Mouse (Mus musculus) midbrain, embryonic 13.5 days (tissue): ENCODE measurements around the gene Tmem128. TPM values are rescaled to one million over a fixed set of nuclear protein-coding genes. Genes with fewer than 3 reads are reported as not detected.

Source experiments
- ATAC-seq: fragments of 200-750 bp; cut with Nextera tagmentation; 2 replicates; pipeline ENCODE4 v1.8.0; 2017; ENCODE audit warnings: mild to moderate bottlenecking, moderate TSS enrichment, moderate library complexity
- H3K27ac ChIP-seq: fragments of 300-500 bp; sonication (generic); 2 replicates; pipeline ENCODE4 v1.5.1; 2015; ENCODE audit warnings: inconsistent platforms, mild to moderate bottlenecking, moderate library complexity
- H3K27me3 ChIP-seq: fragments of 300-500 bp; sonication (generic); 2 replicates; pipeline ENCODE4 v1.6.1; 2015; ENCODE audit warnings: mild to moderate bottlenecking, inconsistent platforms
- H3K36me3 ChIP-seq: fragments of 300-500 bp; sonication (generic); 2 replicates; pipeline ENCODE4 v1.6.1; 2015; ENCODE audit warnings: mild to moderate bottlenecking, inconsistent platforms
- H3K4me1 ChIP-seq: fragments of 300-500 bp; sonication (generic); replicated peaks from 2 replicates; pipeline ENCODE4 v1.6.1; 2015; ENCODE audit warnings: inconsistent platforms
- H3K4me2 ChIP-seq: fragments of 300-500 bp; sonication (generic); replicated peaks from 2 replicates; pipeline ENCODE4 v1.6.1; 2015; ENCODE audit warnings: moderate library complexity, mild to moderate bottlenecking, inconsistent platforms
- H3K4me3 ChIP-seq: fragments of 300-500 bp; sonication (generic); replicated peaks from 2 replicates; pipeline ENCODE4 v1.5.1; 2015; ENCODE audit warnings: mild to moderate bottlenecking, inconsistent platforms
- H3K9ac ChIP-seq: fragments of 300-500 bp; sonication (generic); replicated peaks from 2 replicates; pipeline ENCODE4 v1.6.1; 2015; ENCODE audit warnings: mild to moderate bottlenecking, inconsistent platforms
- H3K9me3 ChIP-seq: fragments of 300-500 bp; sonication (generic); 2 replicates; pipeline ENCODE4 v1.6.1; 2016; ENCODE audit warnings: mild to moderate bottlenecking, inconsistent platforms
- WGBS: fragments of 180-500 bp; shearing (Covaris S2); methylation state at CpG from one replicate; pipeline ENCODE4 v1.1.7; 2015; 5-methylcytosine and 5-hydroxymethylcytosine counted together
- polyA plus RNA-seq: library from polyadenylated mRNA; unstranded; fragments of >200 nt; fragmentation: Nextera tagmentation; extraction: Ambion mirVana; gene quantifications from 2 replicates; pipeline ENCODE4 v1.2.1, GENCODE M21; 2015

Gene Tmem128
- polyA plus RNA-seq, 1 experiment from 2014 or later, result 105 TPM

GRCm38 (mm10) chr5:38285724-38286123 is 25.7 kb downstream of the Tmem128 start:
- H3K36me3 ChIP-seq, result no peaks in the 10 kb centered on the region
- no peaks in the 10 kb centered on the region for H3K4me1 ChIP-seq
- no peaks in the 10 kb centered on the region for H3K9me3 ChIP-seq
- no peak for ATAC-seq
- 80% methylated on average over 9 of the region's 9 CpGs for WGBS
- peaks cover 1% of the 10 kb centered on the region; the same call in 1 of the 2 replicates for H3K27me3 ChIP-seq
- H3K4me3 ChIP-seq, result no peak overlapping the region
- no peak overlapping the region for H3K4me2 ChIP-seq
- no peak overlapping the region for H3K9ac ChIP-seq
- no peak overlapping the region for H3K27ac ChIP-seq

GRCm38 (mm10) chr5:38288476-38288875 is 28.5 kb downstream of the Tmem128 start:
- no peaks in the 10 kb centered on the region for H3K4me1 ChIP-seq
- no peak for ATAC-seq
- H3K36me3 ChIP-seq, result no peaks in the 10 kb centered on the region
- no peak overlapping the region for H3K27ac ChIP-seq
- H3K9me3 ChIP-seq, result no peaks in the 10 kb centered on the region
- 93% methylated on average over 3 of the region's 3 CpGs for WGBS
- H3K27me3 ChIP-seq, result no peaks in the 10 kb centered on the region
- no peak overlapping the region for H3K9ac ChIP-seq
- no peak overlapping the region for H3K4me3 ChIP-seq
- no peak overlapping the region for H3K4me2 ChIP-seq

GRCm38 (mm10) chr5:38301761-38302411 is 41.9 kb downstream of the Tmem128 start:
- no peaks in the 10 kb centered on the region for H3K4me1 ChIP-seq
- H3K27ac ChIP-seq, result no peak overlapping the region
- no peaks in the 10 kb centered on the region for H3K27me3 ChIP-seq
- no peak overlapping the region for H3K9ac ChIP-seq
- no peaks in the 10 kb centered on the region for H3K9me3 ChIP-seq
- H3K4me2 ChIP-seq, result no peak overlapping the region
- H3K36me3 ChIP-seq, result no peaks in the 10 kb centered on the region
- WGBS, result 90% methylated on average over 12 of the region's 12 CpGs
- no peak overlapping the region for H3K4me3 ChIP-seq
- no peak for ATAC-seq

- no peak for ATAC-seq
- 17% methylated on average over 12 of the region's 12 CpGs for WGBS
- H3K9me3 ChIP-seq, result no peaks in the 10 kb centered on the region
- H3K36me3 ChIP-seq, result no peaks in the 10 kb centered on the region
- H3K9ac ChIP-seq, result no peak overlapping the region
- H3K4me2 ChIP-seq, result no peak overlapping the region
- no peak overlapping the region for H3K27ac ChIP-seq
- H3K4me3 ChIP-seq, result no peak overlapping the region
- H3K4me1 ChIP-seq, result no peaks in the 10 kb centered on the region
- H3K27me3 ChIP-seq, result no peaks in the 10 kb centered on the region
Observed at GRCm38 (mm10) chr5:38302651-38303050, 42.7 kb downstream of the Tmem128 start.

- WGBS, result 85% methylated on average over 2 of the region's 2 CpGs
- Histone ChIP-seq H3K27me3 (peaks cover 22% of the 10 kb centered on the region; the same call in 1 of the 2 replicates), H3K4me1 (no peaks in the 10 kb centered on the region), H3K4me3 (no peak overlapping the region), H3K9ac (no peak overlapping the region), H3K9me3 (no peaks in the 10 kb centered on the region), H3K4me2 (no peak overlapping the region), H3K36me3 (no peaks in the 10 kb centered on the region), H3K27ac (no peak overlapping the region)
- no peak for ATAC-seq
Observed at GRCm38 (mm10) chr5:38305241-38305640, 45.3 kb downstream of the Tmem128 start.

- Histone ChIP-seq H3K9me3 (no peaks in the 10 kb centered on the region), H3K4me3 (peak overlapping the region; percentile 37), H3K4me1 (no peaks in the 10 kb centered on the region), H3K36me3 (no peaks in the 10 kb centered on the region), H3K27me3 (peaks cover 22% of the 10 kb centered on the region; the same call in 1 of the 2 replicates), H3K9ac (0 out of 2 replicates have a peak overlapping the region, but pooled peaks have one; percentile 37), H3K27ac (no peak overlapping the region), H3K4me2 (peak overlapping the region; percentile 57)
- peak; percentile 90 for ATAC-seq
- 9% methylated on average over 26 of the region's 26 CpGs for WGBS
Observed at GRCm38 (mm10) chr5:38307255-38308101, 47.5 kb downstream of the Tmem128 start.

GRCm38 (mm10) chr5:38308873-38309272 is 48.9 kb downstream of the Tmem128 start:
- H3K4me3 ChIP-seq, result no peak overlapping the region
- peaks cover 22% of the 10 kb centered on the region; the same call in 1 of the 2 replicates for H3K27me3 ChIP-seq
- no peaks in the 10 kb centered on the region for H3K36me3 ChIP-seq
- H3K4me1 ChIP-seq, result no peaks in the 10 kb centered on the region
- no peak overlapping the region for H3K9ac ChIP-seq
- H3K4me2 ChIP-seq, result no peak overlapping the region
- H3K27ac ChIP-seq, result no peak overlapping the region
- WGBS, result 56% methylated on average over 5 of the region's 5 CpGs
- peak; percentile 18; the same call in 1 of the 2 replicates for ATAC-seq
- no peaks in the 10 kb centered on the region for H3K9me3 ChIP-seq

- Histone ChIP-seq H3K36me3 (no peaks in the 10 kb centered on the region), H3K4me1 (no peaks in the 10 kb centered on the region), H3K27me3 (peaks cover 22% of the 10 kb centered on the region; the same call in 1 of the 2 replicates), H3K4me2 (no peak overlapping the region), H3K4me3 (no peak overlapping the region), H3K9me3 (no peaks in the 10 kb centered on the region), H3K27ac (no peak overlapping the region), H3K9ac (no peak overlapping the region)
- ATAC-seq, result no peak
- 71% methylated on average over 3 of the region's 3 CpGs for WGBS
Observed at GRCm38 (mm10) chr5:38309795-38310194, 49.8 kb downstream of the Tmem128 start.

Other genes with a start within 250 kb of the Tmem128 start
- gene Stx18, start 221.4 kb upstream of the Tmem128 start, polyA plus RNA-seq, result 34.9 and 36.5 TPM in 2 replicates
- gene Nsg1, start 100.3 kb upstream of the Tmem128 start, polyA plus RNA-seq, result 870 and 950 TPM in 2 replicates
- gene Zbtb49, start 39.7 kb upstream of the Tmem128 start, polyA plus RNA-seq, result 26.2 and 26.4 TPM in 2 replicates
- 66.9 and 76.9 TPM in 2 replicates for gene Lyar, start 39.7 kb upstream of the Tmem128 start, polyA plus RNA-seq
- not detected in 2 replicates for gene Otop1, start 15.8 kb downstream of the Tmem128 start, polyA plus RNA-seq
- 0.13 and 0.26 TPM in 2 replicates for gene Drd5, start 59.2 kb downstream of the Tmem128 start, polyA plus RNA-seq
- gene Slc2a9, start 243.0 kb downstream of the Tmem128 start, polyA plus RNA-seq, result 0.11 and 0.43 TPM in 2 replicates